Mouse (Mus musculus): Measurements from ENCODE around the gene Fbxw18.
"Not testable (repeated sequence)": the region's sequence is repeated elsewhere in the genome, so short reads cannot be mapped to it uniquely, and the experiment has no call there.

The Fbxw18 gene

GRCm38 (mm10) chr9:109702600-109702999 is at the start of gene Fbxw18:
Gene Fbxw18 (minus strand): TSS chr9:109702700.
- DNase-seq: not testable (repeated sequence)

- DNase-seq: not testable (repeated sequence)
Measured at GRCm38 (mm10) chr9:109745989-109746388, 43.5 kb upstream of the Fbxw18 start, which contains the start of gene Fbxw26. Gene Fbxw26 (minus strand): TSS chr9:109746089.

GRCm38 (mm10) chr9:109685299-109685698 is 17.2 kb downstream of the Fbxw18 start:
- peak; percentile 81 for DNase-seq

- not testable (repeated sequence) for DNase-seq
Measured at GRCm38 (mm10) chr9:109664552-109664951, 37.9 kb downstream of the Fbxw18 start, which contains the start of gene Fbxw25. Gene Fbxw25 (minus strand): TSS chr9:109664652.
